Mouse (Mus musculus) liver, embryonic 14.5 days (tissue): ENCODE results near the gene Fam210b. TPM values are rescaled to one million over a fixed set of nuclear protein-coding genes. Genes with fewer than 3 reads are reported as not detected.
A peak's percentile ranks its signal among the peaks of the same experiment; 100 is the strongest.

Experiments
- ATAC-seq: fragments of 200-750 bp; cut with Nextera tagmentation; 2 replicates; pipeline ENCODE4 v1.8.0; 2017; ENCODE audit warnings: moderate number of reproducible peaks, mild to moderate bottlenecking, moderate library complexity; ENCODE audit not compliant: insufficient read depth
- DNase-seq, 3 experiments: peaks; one replicate each; pipeline ENCODE4 v3.0.0-alpha.2; 2012 to 2013; ENCODE audit warnings: low read depth in 3 of 3, low spot score in 3 of 3
- H3K27ac ChIP-seq: fragments of 300-500 bp; sonication (generic); 2 replicates; pipeline ENCODE4 v1.5.1; 2014; ENCODE audit warnings: moderate library complexity, mild to moderate bottlenecking, control low read depth, inconsistent platforms
- H3K27me3 ChIP-seq: fragments of 300-500 bp; sonication (generic); 2 replicates; pipeline ENCODE4 v1.6.1; 2014; ENCODE audit warnings: mild to moderate bottlenecking, low read length, moderate library complexity; ENCODE audit not compliant: control insufficient read depth, insufficient read depth
- H3K36me3 ChIP-seq: fragments of 300-500 bp; sonication (generic); replicated peaks from 2 replicates; pipeline ENCODE4 v1.6.1; 2014; ENCODE audit warnings: low read depth; ENCODE audit not compliant: control insufficient read depth, insufficient read depth
- H3K4me1 ChIP-seq, 2 experiments: fragments of 200-500 bp in 1 of 2; fragments of 300-500 bp in 1 of 2; sonication (generic) in 1 of 2; replicated peaks; 2 replicates each; pipeline ENCODE4 v1.6.1; 2012 to 2014; ENCODE audit warnings: antibody characterized with exemption in 1 of 2, inconsistent platforms in 1 of 2, low read length in 1 of 2; ENCODE audit not compliant: control insufficient read depth in 2 of 2, insufficient read depth in 2 of 2
- H3K4me2 ChIP-seq: fragments of 300-500 bp; sonication (generic); 2 replicates; pipeline ENCODE4 v1.6.1; 2014; ENCODE audit warnings: low read depth, mild to moderate bottlenecking, control low read depth, moderate library complexity
- H3K4me3 ChIP-seq, 2 experiments: fragments of 200-500 bp in 1 of 2; fragments of 300-500 bp in 1 of 2; sonication (generic) in 1 of 2; 2 replicates each; pipeline ENCODE4 v1.5.1; 2012 to 2014; ENCODE audit warnings: low read depth in 2 of 2, low read length in 2 of 2, mild to moderate bottlenecking in 2 of 2, control low read depth in 1 of 2, inconsistent platforms in 1 of 2, moderate library complexity in 1 of 2; ENCODE audit not compliant: insufficient read depth in 1 of 2
- H3K9ac ChIP-seq: fragments of 300-500 bp; sonication (generic); replicated peaks from 2 replicates; pipeline ENCODE4 v1.6.1; 2014; ENCODE audit warnings: mild to moderate bottlenecking, control low read depth, moderate library complexity
- H3K9me3 ChIP-seq: fragments of 300-500 bp; sonication (generic); 2 replicates; pipeline ENCODE4 v1.6.1; 2016; ENCODE audit warnings: low read length, mixed read lengths; ENCODE audit not compliant: control insufficient read depth
- CTCF ChIP-seq: IDR thresholded peaks from 2 replicates; pipeline ENCODE4 v1.5.1; 2016; ENCODE audit warnings: antibody characterized with exemption, low read depth, control low read depth
- EP300 ChIP-seq: IDR thresholded peaks from 2 replicates; pipeline ENCODE4 v1.6.1; 2016; ENCODE audit warnings: antibody characterized with exemption, low read depth
- WGBS: fragments of 180-500 bp; shearing (Covaris S2); extraction: QIAGEN DNeasy Blood & Tissue Kit; methylation state at CpG from one replicate; pipeline ENCODE4 v1.1.7; 2014; ENCODE audit not compliant: insufficient replicate concordance; 5-methylcytosine and 5-hydroxymethylcytosine counted together
- polyA plus RNA-seq, 2 experiments: library from polyadenylated mRNA; depleted of rRNA in 1 of 2; stranded (reverse) in 1 of 2; unstranded in 1 of 2; fragments of >200 nt; fragmentation: Nextera tagmentation in 1 of 2; extraction: Ambion mirVana in 1 of 2; gene quantifications; 2 replicates each; pipeline versions ENCODE4 v1.2.1 to v1.2.3; 2012 to 2014

Gene Fam210b
- polyA plus RNA-seq, 2 experiments, result 61.2 to 107 TPM

DNA sequence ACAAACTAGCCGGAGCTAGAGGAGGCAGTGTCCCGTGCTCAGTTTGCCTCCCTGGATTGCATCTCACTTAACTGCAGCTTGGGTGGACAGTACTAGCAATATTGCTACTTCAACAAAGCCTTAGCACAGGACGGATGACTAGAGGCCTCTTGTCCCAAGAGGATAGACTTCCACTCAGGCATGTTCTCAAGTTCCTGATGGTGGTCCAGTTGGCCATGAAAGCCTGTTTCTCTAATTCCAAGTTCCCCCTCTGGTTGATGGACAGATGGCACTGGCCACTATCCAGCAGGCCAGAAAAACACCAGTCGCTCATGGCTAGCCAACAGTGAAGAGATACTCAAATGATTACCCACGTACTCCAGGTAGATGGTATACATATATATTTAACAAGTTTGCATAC, 10.5 kb downstream of the Fam210b start:
- Histone ChIP-seq H3K4me1 (peaks cover 6 to 9% of the 10 kb centered on the region in 2 experiments), H3K4me3 (no peak overlapping the region), H3K9ac (no peak overlapping the region), H3K27me3 (no peaks in the 10 kb centered on the region), H3K36me3 (peaks cover 98% of the 10 kb centered on the region), H3K9me3 (no peaks in the 10 kb centered on the region; the same call in 1 of the 2 replicates), H3K27ac (no peak overlapping the region), H3K4me2 (no peak overlapping the region)
- TF ChIP-seq CTCF, result no peak
- TF ChIP-seq EP300, result no peak
- WGBS, result 91% methylated on average over 5 of the region's 5 CpGs
- DNase-seq (no peak), ATAC-seq (peak; percentile 19; the same call in 1 of the 2 replicates)

DNA sequence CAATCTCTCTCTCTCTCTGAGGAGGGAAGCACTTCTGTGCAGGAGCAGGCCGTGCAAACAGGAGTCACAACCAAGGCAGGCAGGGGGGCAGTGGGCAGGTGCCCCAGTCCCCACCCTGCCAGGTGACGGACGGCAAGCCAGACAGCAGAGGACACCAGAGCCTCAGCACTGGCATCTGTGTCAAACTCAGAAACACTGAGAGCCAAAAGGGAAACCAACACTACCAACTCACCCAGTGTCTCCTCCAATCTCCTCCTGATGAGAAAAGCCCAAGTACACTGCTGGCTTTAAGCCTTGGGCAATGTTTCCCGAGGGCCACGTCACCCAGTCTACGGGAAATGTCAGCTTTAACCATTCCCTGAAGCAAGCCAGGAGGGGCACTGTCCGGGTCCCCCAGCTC, 17.8 kb downstream of the Fam210b start:
- Histone ChIP-seq H3K27me3 (no peaks in the 10 kb centered on the region), H3K4me1 (peaks cover under 1 to 11% of the 10 kb centered on the region in 2 experiments; a peak in 3 of 4 replicates), H3K4me2 (no peak overlapping the region), H3K9ac (no peak overlapping the region), H3K36me3 (peaks cover 100% of the 10 kb centered on the region), H3K9me3 (no peaks in the 10 kb centered on the region), H3K4me3 (no peak overlapping the region), H3K27ac (no peak overlapping the region)
- ATAC-seq (no peak), DNase-seq (no peak)
- no peak for TF ChIP-seq CTCF
- no peak for TF ChIP-seq EP300
- 91% methylated on average over 7 of the region's 7 CpGs for WGBS

DNA sequence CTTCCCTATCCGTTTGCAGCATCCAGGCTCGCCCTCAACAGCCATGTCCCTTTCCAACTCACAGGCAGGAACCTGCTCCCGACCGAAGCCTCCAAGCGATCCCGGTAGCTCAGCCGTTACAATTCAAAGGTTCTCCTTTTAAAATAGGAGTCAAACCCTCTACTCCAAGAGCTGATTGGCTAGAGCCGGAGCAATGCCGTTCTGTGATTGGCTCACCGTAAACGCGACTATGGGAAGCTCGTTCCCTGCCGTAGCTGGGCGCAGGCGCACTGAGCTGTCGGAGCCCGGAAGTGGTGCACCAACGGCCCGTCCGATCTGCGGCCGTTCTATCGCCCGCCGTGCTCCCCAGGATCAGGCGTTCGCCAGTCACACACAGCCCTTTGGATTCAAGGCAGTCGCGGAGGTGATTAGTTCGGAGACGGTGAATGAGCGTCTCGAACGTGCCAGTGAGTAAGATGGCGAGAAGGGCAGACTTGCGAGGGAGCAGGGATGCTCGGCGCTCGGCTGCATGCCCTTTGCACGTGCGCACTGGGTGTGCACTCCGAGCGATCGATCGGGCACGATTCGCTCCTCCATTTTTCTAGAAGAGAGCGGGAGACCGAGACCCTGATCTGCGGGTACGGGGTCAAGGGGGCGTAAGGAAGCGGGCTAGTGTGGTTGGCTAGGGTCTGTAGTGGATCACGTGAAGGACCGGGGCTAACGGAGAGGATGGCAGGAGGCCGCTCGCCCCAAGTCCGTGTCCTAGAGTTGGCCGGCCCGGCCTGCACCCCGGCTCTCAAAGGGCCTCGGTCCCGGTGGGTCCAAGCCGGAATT, 25.3 kb downstream of the Fam210b start, which contains the start of the genes Aurka and Cstf1:
Gene Aurka, minus strand, starts transcription at position 125 of the 813 bp plus-strand sequence.
Gene Cstf1, plus strand, starts transcription at position 271 of the 813 bp plus-strand sequence.
- Histone ChIP-seq H3K27ac (peak within 1 kb of the TSS; percentile 79), H3K4me1 (peaks cover 16 to 23% of the 10 kb centered on the region in 2 experiments), H3K4me3 (peak within 1 kb of the TSS; percentile 86 to 92), H3K9ac (peak within 1 kb of the TSS; percentile 99), H3K4me2 (peak within 1 kb of the TSS; percentile 96), H3K36me3 (peaks cover 64% of the 10 kb centered on the region), H3K9me3 (no peaks in the 10 kb centered on the region), H3K27me3 (no peaks in the 10 kb centered on the region)
- WGBS, result under 1% methylated on average over 66 of the region's 66 CpGs
- ATAC-seq, result peak; percentile 97
- DNase-seq, result peak; percentile 94 to 95 (median 95)
- TF ChIP-seq CTCF (no peak), EP300 (peak; percentile 42)

DNA sequence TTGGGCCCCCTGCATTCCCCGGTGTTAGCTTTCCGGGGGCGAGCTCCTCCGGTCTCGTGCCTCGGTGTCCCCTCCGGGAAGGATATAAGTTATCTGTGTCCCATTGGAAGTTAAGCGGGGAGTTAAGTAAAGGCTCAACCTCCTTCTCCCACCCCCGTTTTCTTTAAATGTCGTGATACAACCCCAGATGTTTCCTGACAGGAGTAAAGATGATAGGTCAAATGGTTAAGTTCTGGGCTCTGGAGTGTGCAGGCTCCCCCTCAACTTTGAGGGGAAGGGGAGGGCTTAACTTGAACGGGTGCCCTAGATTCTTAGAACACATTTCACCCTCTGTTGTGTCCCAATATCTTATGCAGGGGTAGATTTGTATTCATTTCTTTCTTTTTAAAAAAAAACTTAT, 25.9 kb downstream of the Fam210b start:
- peak overlapping the region; percentile 90 for H3K4me2 ChIP-seq
- no peak for ATAC-seq
- peaks cover 16 to 23% of the 10 kb centered on the region in 2 experiments for H3K4me1 ChIP-seq
- TF ChIP-seq CTCF (no peak), EP300 (no peak)
- peak overlapping the region; percentile 51 for H3K27ac ChIP-seq
- H3K9me3 ChIP-seq, result no peaks in the 10 kb centered on the region
- 1% methylated on average over 11 of the region's 11 CpGs for WGBS
- no peaks in the 10 kb centered on the region for H3K27me3 ChIP-seq
- H3K9ac ChIP-seq, result peak overlapping the region; percentile 96
- no peak for DNase-seq
- H3K4me3 ChIP-seq, result peak overlapping the region; percentile 86 to 92
- peaks cover 64% of the 10 kb centered on the region for H3K36me3 ChIP-seq

DNA sequence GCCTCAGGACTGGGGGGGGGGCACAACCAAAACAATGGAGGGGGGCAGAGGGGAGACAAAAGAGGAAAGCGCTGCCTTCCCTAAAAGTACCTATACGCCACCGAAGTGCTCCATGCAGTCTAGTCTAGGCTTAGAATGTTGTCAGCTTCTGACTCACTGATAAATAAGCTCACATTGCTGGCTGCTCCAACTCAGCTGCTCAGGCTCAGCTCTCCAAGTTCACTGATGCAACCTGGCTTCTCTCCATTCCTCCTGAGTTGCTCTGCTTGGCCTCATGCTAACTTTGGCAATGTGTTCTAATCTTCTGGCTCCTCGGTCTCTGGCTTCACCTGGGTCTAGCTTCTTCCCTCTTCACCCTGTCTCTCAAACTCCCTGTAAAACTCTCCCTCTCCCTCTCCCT, 31.2 kb downstream of the Fam210b start:
- Histone ChIP-seq H3K36me3 (peaks cover 82% of the 10 kb centered on the region), H3K9ac (no peak overlapping the region), H3K4me1 (peaks cover 3% of the 10 kb centered on the region in 2 experiments; a peak in 3 of 4 replicates), H3K4me3 (no peak overlapping the region), H3K4me2 (no peak overlapping the region), H3K9me3 (no peaks in the 10 kb centered on the region), H3K27ac (no peak overlapping the region), H3K27me3 (no peaks in the 10 kb centered on the region)
- WGBS, result 89% methylated on average over 4 of the region's 4 CpGs
- DNase-seq (no peak), ATAC-seq (no peak)
- TF ChIP-seq EP300 (no peak), CTCF (no peak)
